Mouse (Mus musculus): Measurements from ENCODE around the gene Zp1.
A peak's percentile ranks its signal among the peaks of the same experiment; 100 is the strongest.

The Zp1 gene

DNA sequence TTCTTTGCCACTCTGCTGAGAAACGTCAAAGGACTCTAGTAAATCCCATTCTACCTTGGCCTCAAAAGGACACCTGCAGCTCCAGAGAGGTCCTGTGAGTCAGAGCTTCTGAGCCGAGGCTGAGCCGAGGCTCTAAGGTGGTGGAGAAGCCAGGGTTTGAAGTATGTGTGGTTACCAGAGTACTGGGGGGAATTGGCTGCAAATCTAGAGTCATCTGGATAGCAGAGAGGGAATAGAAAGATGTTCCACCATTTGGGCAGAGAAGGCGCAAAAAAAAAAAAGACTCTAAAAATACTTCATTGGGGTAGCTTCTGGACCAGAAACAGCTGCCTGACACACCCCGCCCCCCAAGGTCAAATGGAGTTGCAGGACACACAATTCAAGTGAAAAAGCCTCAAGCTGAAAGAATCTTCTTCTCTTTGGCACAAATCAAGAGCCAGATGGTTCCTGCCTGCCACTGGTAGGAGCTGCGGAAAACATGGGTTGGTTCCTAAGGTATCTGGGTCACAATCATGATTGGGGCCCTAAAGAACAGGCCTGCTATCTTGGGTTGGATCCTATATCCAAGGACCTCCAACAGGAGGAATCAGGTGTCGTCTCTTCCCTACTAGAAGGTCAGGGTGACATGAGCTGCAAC lies 42.1 kb downstream of the Zp1 start:
- no peak for DNase-seq (ENCODE audit: low read depth, low spot score)

DNA sequence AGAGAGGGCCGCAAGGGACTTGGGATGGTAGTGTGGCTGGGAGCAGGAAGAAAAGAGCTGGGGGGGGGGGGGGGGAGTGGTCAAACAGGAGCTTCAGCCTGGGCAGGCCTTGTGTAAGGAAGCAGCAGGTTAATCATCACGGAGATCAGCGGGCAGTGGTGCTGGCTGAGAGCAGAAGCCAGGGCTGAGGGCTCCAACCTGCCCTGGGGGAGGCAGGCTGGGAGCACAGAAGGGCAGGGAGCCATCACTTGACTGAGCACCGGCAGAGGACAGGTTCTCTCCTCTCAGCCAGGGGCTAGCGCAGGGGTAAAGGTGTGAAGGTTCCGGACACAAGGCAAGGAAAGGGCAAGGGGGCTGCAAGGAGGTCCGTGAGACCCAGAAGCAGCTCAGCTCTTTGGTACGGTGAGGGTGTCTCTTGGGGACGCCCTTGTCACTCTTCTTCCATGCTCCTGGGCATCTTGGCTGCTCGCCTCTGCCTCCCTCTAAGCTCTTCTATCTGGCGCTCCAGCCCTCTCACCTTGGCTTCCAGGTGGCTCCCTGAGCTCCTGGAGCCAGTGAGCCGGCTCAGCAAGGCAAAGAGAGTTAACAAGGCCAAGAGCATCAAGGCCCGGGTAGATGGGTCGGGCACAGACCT lies 49.0 kb downstream of the Zp1 start:
- no peak for DNase-seq (ENCODE audit: low read depth, low spot score)

DNA sequence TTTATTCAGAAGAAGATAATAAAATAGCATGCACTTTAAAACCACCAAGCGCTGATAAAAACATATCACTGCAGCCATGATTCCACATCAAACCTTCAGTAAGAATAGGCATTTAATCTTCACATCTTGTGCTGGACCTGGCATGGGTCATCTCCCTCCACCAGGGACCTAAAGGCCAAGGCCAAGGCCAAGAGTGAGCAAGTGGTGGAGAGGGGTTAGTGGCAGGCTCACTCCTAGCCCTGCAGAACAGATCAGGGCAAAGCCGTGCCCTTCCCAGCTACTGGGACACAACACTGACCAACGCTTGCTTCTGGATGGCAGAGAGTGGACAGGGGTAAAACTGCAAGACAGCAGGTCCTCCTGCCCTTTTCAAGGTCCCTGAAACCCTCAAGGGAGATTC lies 49.8 kb downstream of the Zp1 start:
- no peak for DNase-seq (ENCODE audit: low read depth, low spot score)

DNA sequence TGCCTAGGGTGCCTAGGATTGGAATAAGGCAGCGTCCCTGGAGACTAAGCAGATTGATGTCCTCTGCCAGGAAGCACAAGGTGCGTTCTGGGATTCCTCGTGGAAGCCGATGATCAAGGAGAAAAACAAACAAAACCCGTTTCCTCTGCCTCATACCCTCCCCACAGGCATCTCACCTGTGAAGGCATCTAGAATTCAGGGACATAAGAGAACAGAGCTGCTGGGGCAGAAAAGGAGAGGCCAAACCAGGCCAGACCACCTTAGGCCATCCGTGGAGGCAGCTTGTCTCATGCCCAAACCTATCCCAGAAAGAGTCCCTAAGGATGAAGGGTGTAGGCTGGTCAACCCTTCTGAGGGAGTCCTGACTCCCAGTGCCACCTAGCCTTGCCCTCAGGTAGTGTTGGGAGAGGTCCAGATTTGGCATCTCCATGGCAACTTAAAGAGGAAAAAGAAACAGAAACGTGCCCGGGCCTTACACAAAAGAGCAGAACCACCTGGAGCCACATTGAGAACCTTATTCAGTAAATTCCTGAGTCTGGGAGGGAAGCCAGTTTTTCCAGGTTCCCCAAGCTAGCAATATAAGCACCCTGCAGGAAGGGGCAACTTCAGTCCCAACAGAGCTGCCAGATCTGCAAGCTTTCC lies 50.4 kb downstream of the Zp1 start, which contains the start of gene Tmem132a:
TSS of gene Tmem132a (minus strand) at position 55 of the 642 bp plus-strand sequence.
- DNase-seq (ENCODE audit: low read depth, low spot score): no peak

DNA sequence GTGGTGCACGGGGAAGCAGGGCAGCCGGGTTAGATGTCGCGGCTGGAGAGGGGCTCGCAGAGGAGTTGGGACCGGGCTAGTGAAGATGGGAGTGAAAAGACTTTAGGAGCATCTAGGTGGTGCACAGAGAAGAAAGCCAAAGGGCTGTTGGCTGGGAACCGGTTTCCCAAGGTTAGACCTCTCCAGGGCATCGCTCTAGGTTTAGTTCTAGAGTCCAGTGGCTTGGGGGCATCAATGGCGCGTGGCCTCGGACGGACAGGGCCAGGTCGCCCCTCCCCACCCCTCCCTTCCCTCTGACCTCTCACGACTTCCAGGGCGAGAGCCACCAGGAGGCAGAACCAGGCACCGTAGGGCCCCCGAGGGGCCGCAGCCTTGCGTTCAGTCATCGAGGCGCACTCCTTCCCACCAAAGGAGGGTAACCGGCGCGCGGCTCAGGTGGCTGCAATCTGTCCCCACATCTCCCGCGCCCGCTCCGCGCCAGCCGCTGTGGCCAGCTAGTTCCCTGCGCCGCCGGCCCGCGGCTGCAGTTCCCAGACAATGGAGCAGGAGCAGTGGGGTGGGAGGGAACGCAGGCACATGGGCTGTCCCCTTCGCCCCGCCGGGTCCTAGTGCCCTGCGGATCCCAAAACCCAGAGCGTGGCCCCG lies 51.1 kb downstream of the Zp1 start:
- peak; percentile 22 for DNase-seq (ENCODE audit: low read depth, low spot score)

DNA sequence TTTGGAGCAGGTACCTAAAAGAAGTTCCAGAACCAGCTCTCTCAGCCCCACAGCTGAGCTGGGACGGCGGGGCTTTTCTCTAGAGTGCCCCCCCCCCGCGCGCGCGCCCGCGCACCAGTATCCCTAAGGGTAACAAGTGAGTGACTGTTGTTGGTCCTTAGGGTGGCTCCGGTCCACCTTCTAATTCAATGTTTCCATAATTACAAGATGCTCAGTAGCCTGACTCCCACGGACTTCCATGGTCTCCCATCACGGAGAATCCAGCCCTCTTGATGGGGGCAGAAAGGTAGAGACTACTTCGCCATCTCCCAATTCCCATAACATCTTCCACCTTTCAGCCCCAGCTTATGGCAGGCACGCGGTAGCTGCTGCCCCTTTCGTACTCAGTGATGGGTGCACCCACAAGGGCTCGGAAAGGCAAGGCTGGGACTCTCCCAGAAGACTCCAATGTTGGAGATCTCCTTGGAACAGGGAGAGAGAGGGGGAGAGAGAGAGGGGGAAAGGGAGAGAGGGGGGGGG lies 51.8 kb downstream of the Zp1 start:
- no peak for DNase-seq (ENCODE audit: low read depth, low spot score)

DNA sequence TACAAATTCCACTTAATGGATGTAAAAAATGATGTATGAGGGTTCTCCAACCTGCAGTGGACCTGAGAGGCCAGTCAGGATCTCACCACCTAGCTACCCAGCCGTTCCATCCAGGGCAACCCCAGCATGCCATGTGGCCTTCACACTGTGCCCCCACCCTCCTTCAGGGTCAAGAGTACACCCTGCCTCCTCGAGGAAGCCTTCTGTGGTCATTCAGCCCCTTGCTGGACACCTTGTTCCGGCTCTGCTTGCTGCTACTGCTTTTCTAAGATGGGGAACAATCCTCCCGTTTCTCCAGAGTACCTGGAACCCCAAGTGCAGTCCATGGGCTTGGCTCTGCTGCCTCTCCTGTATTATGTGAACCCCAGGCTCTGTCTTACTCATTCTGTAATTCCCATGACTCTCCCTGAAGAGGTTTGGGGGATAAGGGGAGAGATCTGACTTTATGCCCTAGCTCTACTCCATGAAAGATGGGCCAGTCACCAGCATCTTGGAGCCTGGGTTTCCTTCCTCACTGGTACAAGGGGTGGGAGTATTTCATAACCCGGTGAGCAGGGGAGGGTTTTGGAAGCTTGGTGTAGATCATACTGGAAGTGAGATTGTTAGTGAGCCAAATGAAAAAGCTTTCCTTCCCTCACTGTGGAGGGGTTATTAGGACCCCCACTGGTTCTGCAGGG lies 52.3 kb downstream of the Zp1 start:
- DNase-seq (ENCODE audit: low read depth, low spot score): no peak

DNA sequence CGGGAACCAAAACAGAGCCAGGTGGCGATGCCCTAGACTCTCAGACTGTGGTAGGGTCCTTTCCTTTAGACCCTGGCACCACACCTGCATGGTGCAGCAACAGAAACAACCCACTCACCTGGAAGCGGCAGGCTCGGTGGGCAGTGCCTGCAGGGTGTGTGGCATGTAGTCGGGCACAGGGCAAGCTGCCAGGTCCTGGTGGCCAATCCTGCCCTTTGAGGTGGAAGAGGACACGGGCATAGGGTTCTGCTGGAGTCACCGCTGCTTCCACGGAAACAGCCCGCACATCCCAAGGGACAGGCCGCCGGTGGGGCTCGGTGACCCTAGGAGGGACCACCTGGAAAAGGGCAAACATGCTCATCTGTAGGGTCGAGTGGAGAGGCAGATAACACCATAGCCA lies 54.1 kb downstream of the Zp1 start:
- DNase-seq (ENCODE audit: low read depth, low spot score): no peak
